Mouse (Mus musculus) heart, embryonic 16.5 days (tissue): ENCODE data around the gene Cmtm7. TPM values are rescaled to one million over a fixed set of nuclear protein-coding genes. Genes with fewer than 3 reads are reported as not detected.

ENCODE experiments used
- ATAC-seq: fragments of 200-750 bp; cut with Nextera tagmentation; replicated peaks from 2 replicates; pipeline ENCODE4 v1.8.0; 2017; ENCODE audit warnings: moderate number of reproducible peaks; ENCODE audit not compliant: insufficient read depth, low FRiP score; ENCODE audit errors: extremely low read depth
- H3K27ac ChIP-seq: fragments of 300-500 bp; sonication (generic); 2 replicates; pipeline ENCODE4 v1.5.1; 2014; ENCODE audit warnings: mild to moderate bottlenecking, low read length, control low read depth, moderate library complexity
- H3K27me3 ChIP-seq: fragments of 300-500 bp; sonication (generic); 2 replicates; pipeline ENCODE4 v1.6.1; 2014; ENCODE audit warnings: low read length, mixed read lengths; ENCODE audit not compliant: control insufficient read depth, insufficient read depth
- H3K36me3 ChIP-seq: fragments of 300-500 bp; sonication (generic); 2 replicates; pipeline ENCODE4 v1.6.1; 2014; ENCODE audit not compliant: control insufficient read depth, insufficient read depth
- H3K4me1 ChIP-seq: fragments of 300-500 bp; sonication (generic); 2 replicates; pipeline ENCODE4 v1.6.1; 2014; ENCODE audit warnings: low read length, mixed read lengths; ENCODE audit not compliant: control insufficient read depth, insufficient read depth
- H3K4me2 ChIP-seq: fragments of 300-500 bp; sonication (generic); 2 replicates; pipeline ENCODE4 v1.6.1; 2014; ENCODE audit warnings: low read depth, mild to moderate bottlenecking, control low read depth, low read length
- H3K4me3 ChIP-seq: fragments of 300-500 bp; sonication (generic); 2 replicates; pipeline ENCODE4 v1.5.1; 2014; ENCODE audit warnings: mild to moderate bottlenecking, control low read depth, low read length
- H3K9ac ChIP-seq: fragments of 300-500 bp; sonication (generic); 2 replicates; pipeline ENCODE4 v1.6.1; 2014; ENCODE audit warnings: low read length, control low read depth
- H3K9me3 ChIP-seq: fragments of 300-500 bp; sonication (generic); replicated peaks from 2 replicates; pipeline ENCODE4 v1.6.1; 2016; ENCODE audit warnings: low read length; ENCODE audit not compliant: control insufficient read depth
- WGBS: fragments of 180-500 bp; shearing (Covaris S2); extraction: QIAGEN DNeasy Blood & Tissue Kit; methylation state at CpG from one replicate; pipeline ENCODE4 v1.1.7; 2014; 5-methylcytosine and 5-hydroxymethylcytosine counted together
- polyA plus RNA-seq: library from polyadenylated mRNA; unstranded; fragments of >200 nt; fragmentation: Nextera tagmentation; extraction: Ambion mirVana; gene quantifications from 2 replicates; pipeline ENCODE4 v1.2.1, GENCODE M21; 2015

Gene Cmtm7
- 130 and 138 TPM in 2 replicates for polyA plus RNA-seq

DNA sequence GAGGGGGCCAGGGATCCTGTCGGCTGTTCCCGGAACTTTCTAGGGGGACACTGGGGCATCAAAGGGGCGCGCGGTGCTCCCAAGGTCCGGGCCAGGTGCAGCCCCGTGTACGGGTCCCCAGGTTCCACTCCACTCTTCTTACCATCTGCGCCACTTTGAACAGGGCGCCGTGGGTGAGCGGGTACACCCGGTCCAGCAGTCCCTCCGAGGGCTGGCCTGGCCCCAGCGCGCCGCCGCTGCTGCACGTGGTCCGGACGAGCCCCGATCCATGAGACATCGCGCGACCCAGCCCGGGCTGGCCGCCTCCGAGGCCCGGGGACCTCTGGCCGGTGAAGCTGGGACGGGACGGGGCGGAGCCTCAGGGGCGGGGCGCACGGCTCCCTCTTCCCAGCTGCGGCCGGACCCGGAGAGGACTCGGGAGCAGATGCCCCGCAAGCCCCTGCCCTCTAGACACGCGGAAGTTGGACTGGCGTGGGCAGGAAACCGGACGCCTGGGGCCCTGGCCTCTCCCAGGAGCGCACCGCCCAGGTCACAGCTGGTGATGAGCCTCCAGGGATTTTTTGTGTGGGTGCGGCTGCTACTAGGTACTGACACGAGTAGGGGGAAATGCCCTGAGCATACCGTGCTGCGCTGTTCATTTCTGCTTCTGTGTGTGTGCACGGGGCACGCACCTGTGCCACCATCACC, at the start of gene Cmtm7:
Gene Cmtm7 (minus strand): TSS at position 331 of the 687 bp plus-strand sequence.
- Histone ChIP-seq H3K4me3 (peak within 1 kb of the TSS; percentile 66), H3K36me3 (no peaks in the 10 kb centered on the region), H3K27me3 (no peaks in the 10 kb centered on the region), H3K4me1 (peaks cover 20% of the 10 kb centered on the region), H3K27ac (peak within 1 kb of the TSS; percentile 92), H3K9ac (peak within 1 kb of the TSS; percentile 93), H3K4me2 (peak within 1 kb of the TSS; percentile 76), H3K9me3 (no peaks in the 10 kb centered on the region)
- under 1% methylated on average over 52 of the region's 54 CpGs for WGBS
- ATAC-seq, result peak; percentile 88

DNA sequence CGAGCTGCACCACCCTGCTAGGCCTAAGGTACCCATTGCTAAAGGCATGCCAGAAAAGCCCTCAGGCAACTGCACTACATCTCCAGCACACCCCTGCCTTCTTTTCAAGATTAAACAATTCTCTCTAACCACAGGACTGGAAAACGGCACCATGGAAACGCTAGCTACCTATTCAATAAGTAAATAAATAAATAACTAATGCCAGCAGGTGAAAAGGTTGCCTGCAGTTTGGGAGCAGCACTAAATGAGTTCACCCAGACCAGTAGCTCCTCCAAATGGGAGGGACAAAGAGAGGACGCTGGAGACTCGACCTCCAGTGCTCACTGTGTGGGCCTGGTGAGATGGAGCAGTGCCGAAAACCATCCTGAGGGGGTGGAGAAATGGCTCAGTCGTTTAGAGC, 48.7 kb upstream of the Cmtm7 start:
- WGBS, result 74% methylated on average over 7 of the region's 7 CpGs
- Histone ChIP-seq H3K27ac (no peak overlapping the region), H3K4me2 (no peak overlapping the region), H3K9me3 (no peaks in the 10 kb centered on the region), H3K4me1 (no peaks in the 10 kb centered on the region), H3K36me3 (no peaks in the 10 kb centered on the region), H3K4me3 (no peak overlapping the region), H3K27me3 (no peaks in the 10 kb centered on the region), H3K9ac (no peak overlapping the region)
- ATAC-seq, result no peak

DNA sequence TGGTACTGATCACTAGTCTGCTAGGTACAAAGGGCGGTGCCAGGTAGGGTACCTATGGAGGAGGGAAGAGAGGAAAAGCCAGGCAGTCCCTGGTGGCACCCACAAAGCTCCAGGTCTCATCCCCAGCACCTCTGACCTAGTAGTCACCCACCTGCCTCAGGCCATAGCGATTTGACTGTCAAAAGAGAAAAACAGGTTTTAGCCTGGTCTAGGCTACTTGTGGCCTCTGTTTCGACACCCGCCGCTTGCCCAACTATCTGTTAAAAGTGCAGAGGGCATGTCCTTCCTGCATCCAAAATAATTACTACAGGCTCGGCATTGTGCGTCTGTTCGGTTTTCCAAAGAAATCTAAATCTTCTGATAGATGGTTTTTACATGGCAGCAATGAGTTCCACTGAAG, 48.0 kb upstream of the Cmtm7 start:
- WGBS, result 89% methylated on average over 8 of the region's 8 CpGs
- Histone ChIP-seq H3K27ac (no peak overlapping the region), H3K4me3 (no peak overlapping the region), H3K4me2 (no peak overlapping the region), H3K36me3 (no peaks in the 10 kb centered on the region), H3K4me1 (no peaks in the 10 kb centered on the region), H3K9ac (no peak overlapping the region), H3K27me3 (no peaks in the 10 kb centered on the region), H3K9me3 (no peaks in the 10 kb centered on the region)
- no peak for ATAC-seq

GRCm38 (mm10) chr9:114828377-114828776, 46.7 kb upstream of the Cmtm7 start:
- ATAC-seq, result no peak
- Histone ChIP-seq H3K9me3 (no peaks in the 10 kb centered on the region), H3K4me2 (no peak overlapping the region), H3K9ac (no peak overlapping the region), H3K36me3 (no peaks in the 10 kb centered on the region), H3K27ac (no peak overlapping the region), H3K27me3 (no peaks in the 10 kb centered on the region), H3K4me3 (no peak overlapping the region), H3K4me1 (no peaks in the 10 kb centered on the region)
- WGBS, result 95% methylated on average over 6 of the region's 6 CpGs

DNA sequence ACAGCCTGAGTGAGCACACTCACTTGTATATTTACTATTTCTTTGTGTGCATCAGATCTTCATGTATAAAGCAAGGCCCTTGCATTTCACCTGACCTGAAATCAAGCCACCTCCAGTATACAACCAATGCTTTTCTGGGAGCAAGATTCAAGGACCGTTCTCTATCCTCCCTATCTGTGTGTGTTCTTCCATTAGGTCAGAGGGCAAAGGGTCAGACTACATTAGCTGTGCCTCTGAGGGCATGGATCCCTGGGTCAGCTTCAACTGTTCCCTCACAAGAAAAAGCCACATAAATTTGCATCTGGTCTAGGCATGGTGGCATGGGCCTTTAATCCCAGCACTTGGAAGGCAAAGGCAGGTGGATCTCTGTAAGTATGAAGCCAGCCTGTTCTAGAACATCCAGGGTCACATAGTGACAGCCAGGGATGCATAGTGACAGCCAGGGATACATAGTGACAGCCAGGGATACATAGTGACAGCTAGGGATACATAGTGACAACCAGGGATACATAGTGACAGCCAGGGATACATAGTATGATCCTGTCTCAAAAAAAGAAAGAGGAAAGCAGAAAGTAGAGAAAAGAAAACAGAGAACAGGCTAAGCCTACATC, 45.7 kb upstream of the Cmtm7 start:
- Histone ChIP-seq H3K9me3 (no peaks in the 10 kb centered on the region), H3K4me1 (no peaks in the 10 kb centered on the region), H3K4me3 (no peak overlapping the region), H3K27ac (no peak overlapping the region), H3K36me3 (no peaks in the 10 kb centered on the region), H3K4me2 (no peak overlapping the region), H3K27me3 (no peaks in the 10 kb centered on the region), H3K9ac (no peak overlapping the region)
- WGBS, result 64% methylated on average over 1 of the region's 1 CpGs
- ATAC-seq, result no peak

DNA sequence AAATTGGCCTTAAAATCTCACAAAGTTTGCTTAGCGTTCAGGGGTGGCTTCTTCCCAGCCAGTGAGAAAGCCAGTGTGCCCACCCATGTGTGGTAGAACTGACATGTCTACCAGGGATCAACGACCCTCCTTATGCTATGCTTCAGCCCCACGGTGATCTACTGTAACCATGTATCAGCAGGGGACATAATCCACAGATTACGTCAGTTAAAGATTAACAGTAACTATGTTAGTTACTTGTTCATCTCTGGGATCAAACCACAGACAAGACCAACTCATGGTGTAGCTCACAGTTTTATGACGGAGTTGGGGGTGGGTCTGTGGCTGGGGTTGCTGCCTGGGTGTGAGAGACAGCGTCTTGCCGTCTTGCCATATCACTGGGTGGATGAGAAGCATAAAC, 42.5 kb upstream of the Cmtm7 start:
- WGBS, result 92% methylated on average over 7 of the region's 7 CpGs
- no peaks in the 10 kb centered on the region for H3K27me3 ChIP-seq
- ATAC-seq, result no peak

DNA sequence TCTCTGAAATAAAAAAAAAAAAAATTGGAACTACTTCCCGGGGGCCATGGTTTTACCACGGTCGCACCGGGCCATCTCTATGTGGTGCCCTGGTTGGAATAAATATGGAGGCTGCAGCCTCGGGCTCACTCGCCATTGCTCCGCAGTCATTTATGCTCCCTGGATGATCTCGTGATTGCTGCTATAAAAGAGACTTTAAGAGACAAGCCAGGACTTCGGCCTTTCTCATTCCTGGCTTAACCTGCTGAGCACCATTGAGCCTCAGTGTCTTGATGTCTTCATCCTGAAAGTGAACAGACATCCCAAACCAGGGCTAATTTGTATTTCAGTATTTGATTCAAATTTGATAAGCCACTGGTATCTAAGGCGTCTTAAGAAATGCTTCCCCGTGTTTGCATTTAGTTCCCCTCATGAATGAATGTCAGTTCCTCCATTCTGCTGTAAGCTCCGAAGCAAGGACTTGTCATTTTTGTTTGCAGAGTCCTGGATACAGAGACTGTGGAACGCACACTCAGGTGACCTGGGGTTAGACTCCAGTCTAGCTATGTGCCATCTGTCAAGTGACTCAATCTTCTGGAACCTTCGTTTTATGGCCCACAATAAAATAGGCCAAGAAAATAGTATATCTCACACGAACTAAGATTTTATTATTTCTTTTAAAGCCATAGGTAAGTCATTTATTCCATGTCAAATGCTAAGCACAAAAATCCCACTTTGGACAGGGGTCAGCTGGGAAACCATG, 40.1 kb upstream of the Cmtm7 start:
- Histone ChIP-seq H3K27ac (no peak overlapping the region), H3K4me3 (no peak overlapping the region), H3K9ac (no peak overlapping the region), H3K27me3 (no peaks in the 10 kb centered on the region), H3K9me3 (no peaks in the 10 kb centered on the region), H3K36me3 (no peaks in the 10 kb centered on the region), H3K4me2 (no peak overlapping the region), H3K4me1 (no peaks in the 10 kb centered on the region)
- 87% methylated on average over 15 of the region's 15 CpGs for WGBS
- ATAC-seq, result no peak

More for the DNA sequence above, 42.5 kb upstream of the Cmtm7 start:
- H3K9me3 ChIP-seq, result no peaks in the 10 kb centered on the region
- no peak overlapping the region for H3K4me2 ChIP-seq
- H3K4me1 ChIP-seq, result no peaks in the 10 kb centered on the region
- H3K9ac ChIP-seq, result no peak overlapping the region
- no peaks in the 10 kb centered on the region for H3K36me3 ChIP-seq
- H3K27ac ChIP-seq, result no peak overlapping the region
- no peak overlapping the region for H3K4me3 ChIP-seq

DNA sequence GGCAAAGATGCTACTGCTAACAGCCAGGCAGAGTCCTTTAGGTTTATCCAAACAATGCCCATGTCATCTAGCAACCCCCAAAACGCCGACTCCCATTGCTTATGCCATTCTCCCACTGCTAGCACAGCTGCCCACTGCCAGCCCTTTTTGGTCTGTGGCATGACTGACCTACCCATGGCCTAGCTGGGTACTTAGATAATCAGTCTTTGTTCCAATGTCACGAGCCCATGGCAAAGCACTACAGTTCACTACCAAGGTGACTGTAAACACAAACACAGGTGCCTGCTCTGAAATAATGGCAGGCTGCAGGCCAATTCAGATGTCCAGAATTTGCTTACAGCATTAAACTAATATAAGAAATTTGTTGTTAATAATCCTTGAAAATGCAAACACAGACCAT, 37.3 kb upstream of the Cmtm7 start:
- H3K4me1 ChIP-seq, result no peaks in the 10 kb centered on the region

DNA sequence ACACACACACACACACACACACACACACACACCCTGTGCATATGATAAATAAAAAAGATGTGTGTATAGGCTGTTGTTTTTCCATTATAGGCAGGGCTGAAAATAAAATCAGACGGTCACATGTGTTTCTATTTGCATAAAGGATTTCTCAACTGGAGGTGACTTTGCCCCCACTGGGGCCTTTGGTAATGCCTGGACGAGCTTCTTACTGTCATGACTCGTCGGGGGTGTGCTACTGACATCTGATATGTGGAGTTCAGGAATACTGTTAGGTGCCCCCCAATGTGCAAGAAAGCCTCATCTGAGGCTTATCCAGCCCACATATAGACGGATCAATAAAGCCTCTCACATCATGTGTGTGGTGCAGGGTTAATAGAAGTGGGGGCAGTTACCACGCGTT, 35.4 kb upstream of the Cmtm7 start:
- no peaks in the 10 kb centered on the region for H3K4me1 ChIP-seq
- no peak for ATAC-seq
- no peak overlapping the region for H3K4me3 ChIP-seq
- H3K36me3 ChIP-seq, result no peaks in the 10 kb centered on the region
- no peak overlapping the region for H3K27ac ChIP-seq
- 72% methylated on average over 7 of the region's 7 CpGs for WGBS
- no peaks in the 10 kb centered on the region for H3K27me3 ChIP-seq
- no peak overlapping the region for H3K9ac ChIP-seq
- no peak overlapping the region for H3K4me2 ChIP-seq
- no peaks in the 10 kb centered on the region for H3K9me3 ChIP-seq

More for the DNA sequence above, 37.3 kb upstream of the Cmtm7 start:
- Histone ChIP-seq H3K4me2 (no peak overlapping the region), H3K27ac (no peak overlapping the region), H3K4me3 (no peak overlapping the region), H3K9me3 (no peaks in the 10 kb centered on the region), H3K27me3 (no peaks in the 10 kb centered on the region), H3K9ac (no peak overlapping the region), H3K36me3 (no peaks in the 10 kb centered on the region)
- WGBS, result 64% methylated on average over 3 of the region's 3 CpGs
- no peak for ATAC-seq
